Mouse (Mus musculus): Measurements from ENCODE around the gene Zgpat.

DNA sequence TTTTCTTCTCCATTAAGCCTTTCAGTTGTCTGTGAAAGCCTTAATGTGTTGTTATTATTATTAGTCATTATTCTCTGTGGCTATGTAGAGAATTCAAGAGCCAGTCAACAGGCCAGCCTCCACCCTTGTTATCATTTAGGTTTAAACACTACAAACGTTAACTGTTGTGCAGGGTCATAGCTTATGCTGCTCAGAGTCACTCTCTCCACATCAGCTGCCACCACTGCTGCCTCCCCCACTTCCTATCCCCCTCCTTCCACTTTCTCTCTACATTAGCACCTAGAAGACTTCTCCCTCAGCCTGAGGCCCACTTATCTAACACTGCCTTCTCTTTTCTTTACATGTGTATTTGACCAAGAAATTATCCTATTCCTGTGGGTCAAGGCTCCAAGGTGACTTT lies 36.8 kb downstream of the Zgpat start:
- no peak for TF ChIP-seq CTCF (IDR thresholded peaks at IDR 0.05; ENCODE audit: extremely low read depth, insufficient read length, insufficient replicate concordance, low read depth, low read length)
- no peak for TF ChIP-seq POLR2A (IDR thresholded peaks at IDR 0.05; ENCODE audit: low read depth, low read length)

Data from small intestine, adult 2 months (tissue).